Mouse (Mus musculus): ENCODE measurements at regions not wholly inside any gene's neighbourhood (a gene's known extent, or its start where the extent isn't known, plus 50 kb on each side); places are given as distances from the start of the nearest gene placed in this dataset.

DNA sequence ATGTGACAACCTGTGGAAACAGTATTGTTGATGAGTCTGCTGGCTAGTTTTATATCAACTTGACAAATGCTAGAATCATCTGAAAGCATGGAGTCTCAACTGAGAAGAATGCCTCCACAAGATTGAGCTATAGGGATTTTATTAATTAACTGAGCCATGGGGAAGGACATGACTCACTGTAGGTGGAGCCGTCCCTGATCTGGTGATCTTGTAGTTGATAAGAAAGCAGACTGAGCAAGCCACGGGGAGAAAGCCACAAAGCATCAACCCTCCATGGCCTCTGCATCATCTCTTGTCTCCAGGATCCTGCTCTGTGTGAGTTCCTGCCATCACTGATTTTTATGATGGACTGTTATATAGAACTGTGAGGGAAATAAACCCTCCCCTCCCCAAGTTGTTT, 213.4 kb downstream of the H2al1j start:
- Histone ChIP-seq H3K27ac (no peak overlapping the region), H3K9me3 (no peaks in the 10 kb centered on the region), H3K4me1 (no peaks in the 10 kb centered on the region), H3K4me2 (no peak overlapping the region), H3K27me3 (peaks cover 16% of the 10 kb centered on the region), H3K36me3 (replicated peaks) (no peaks in the 10 kb centered on the region), H3K9ac (no peak overlapping the region), H3K4me3 (replicated peaks) (no peak overlapping the region)
- no peak for ATAC-seq (ENCODE audit: low FRiP score)
- 82% methylated on average over 2 of the region's 2 CpGs for WGBS

- Histone ChIP-seq H3K9me3 (no peaks in the 10 kb centered on the region), H3K36me3 (replicated peaks) (no peaks in the 10 kb centered on the region), H3K4me3 (replicated peaks) (no peak overlapping the region), H3K9ac (no peak overlapping the region), H3K4me2 (peak overlapping the region; percentile 22; the same call in 1 of the 2 replicates), H3K27ac (no peak overlapping the region), H3K27me3 (peaks cover 38% of the 10 kb centered on the region), H3K4me1 (peaks cover 18% of the 10 kb centered on the region)
- WGBS, result 22% methylated on average over 12 of the region's 12 CpGs
- peak; percentile 78 for ATAC-seq (ENCODE audit: low FRiP score)
Measured at GRCm38 (mm10) chrX:11550164-11550851, 222.7 kb downstream of the H2al1j start.

GRCm38 (mm10) chrX:11552177-11552576, 224.6 kb downstream of the H2al1j start:
- 66% methylated on average over 5 of the region's 5 CpGs for WGBS

DNA sequence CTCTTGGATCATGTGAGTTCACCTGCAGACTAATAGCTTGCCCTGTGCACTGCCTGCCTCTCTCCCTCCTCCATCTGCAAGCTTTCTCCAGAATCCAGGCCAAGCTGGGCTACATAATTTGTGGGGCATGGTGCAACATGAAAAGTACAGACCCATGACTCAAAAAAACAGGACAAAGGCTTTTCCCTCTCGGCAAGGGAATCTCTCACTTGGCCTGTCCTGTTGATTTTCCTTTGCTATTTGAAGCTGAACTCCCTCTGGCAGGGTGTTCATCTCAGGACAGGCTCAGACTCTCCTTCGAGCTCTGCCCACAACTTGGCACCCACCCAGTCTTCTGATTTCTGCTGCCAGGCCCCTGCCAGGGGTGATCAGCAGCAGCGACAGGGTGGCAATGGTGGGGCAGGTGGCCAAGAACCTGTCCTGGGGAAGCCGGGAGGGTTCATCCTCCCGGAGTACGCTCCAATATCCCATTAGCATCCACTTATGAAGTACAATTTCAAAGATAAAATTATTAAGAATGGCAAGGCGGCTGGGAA, 227.5 kb downstream of the H2al1j start:
- no peak overlapping the region for H3K4me3 ChIP-seq (replicated peaks)
- no peaks in the 10 kb centered on the region for H3K36me3 ChIP-seq (replicated peaks)
- H3K4me1 ChIP-seq, result peaks cover 14% of the 10 kb centered on the region
- no peaks in the 10 kb centered on the region for H3K9me3 ChIP-seq
- 88% methylated on average over 7 of the region's 7 CpGs for WGBS
- ATAC-seq (ENCODE audit: low FRiP score), result no peak
- H3K4me2 ChIP-seq, result no peak overlapping the region
- H3K9ac ChIP-seq, result no peak overlapping the region
- peaks cover 31% of the 10 kb centered on the region for H3K27me3 ChIP-seq
- H3K27ac ChIP-seq, result no peak overlapping the region

More at GRCm38 (mm10) chrX:11552177-11552576, 224.6 kb downstream of the H2al1j start:
- Histone ChIP-seq H3K36me3 (replicated peaks) (no peaks in the 10 kb centered on the region), H3K4me2 (no peak overlapping the region), H3K9ac (no peak overlapping the region), H3K9me3 (no peaks in the 10 kb centered on the region), H3K4me3 (replicated peaks) (no peak overlapping the region), H3K27ac (no peak overlapping the region), H3K27me3 (peaks cover 41% of the 10 kb centered on the region), H3K4me1 (peaks cover 18% of the 10 kb centered on the region)
- ATAC-seq (ENCODE audit: low FRiP score), result no peak

GRCm38 (mm10) chrX:11558260-11558659, 230.6 kb downstream of the H2al1j start:
- ATAC-seq (ENCODE audit: low FRiP score), result no peak
- H3K4me1 ChIP-seq, result no peaks in the 10 kb centered on the region
- H3K4me2 ChIP-seq, result no peak overlapping the region
- H3K9ac ChIP-seq, result no peak overlapping the region
- no peaks in the 10 kb centered on the region for H3K9me3 ChIP-seq
- no peak overlapping the region for H3K4me3 ChIP-seq (replicated peaks)
- peaks cover 19% of the 10 kb centered on the region for H3K27me3 ChIP-seq
- WGBS, result 95% methylated on average over 2 of the region's 2 CpGs
- H3K27ac ChIP-seq, result no peak overlapping the region
- H3K36me3 ChIP-seq (replicated peaks), result no peaks in the 10 kb centered on the region

DNA sequence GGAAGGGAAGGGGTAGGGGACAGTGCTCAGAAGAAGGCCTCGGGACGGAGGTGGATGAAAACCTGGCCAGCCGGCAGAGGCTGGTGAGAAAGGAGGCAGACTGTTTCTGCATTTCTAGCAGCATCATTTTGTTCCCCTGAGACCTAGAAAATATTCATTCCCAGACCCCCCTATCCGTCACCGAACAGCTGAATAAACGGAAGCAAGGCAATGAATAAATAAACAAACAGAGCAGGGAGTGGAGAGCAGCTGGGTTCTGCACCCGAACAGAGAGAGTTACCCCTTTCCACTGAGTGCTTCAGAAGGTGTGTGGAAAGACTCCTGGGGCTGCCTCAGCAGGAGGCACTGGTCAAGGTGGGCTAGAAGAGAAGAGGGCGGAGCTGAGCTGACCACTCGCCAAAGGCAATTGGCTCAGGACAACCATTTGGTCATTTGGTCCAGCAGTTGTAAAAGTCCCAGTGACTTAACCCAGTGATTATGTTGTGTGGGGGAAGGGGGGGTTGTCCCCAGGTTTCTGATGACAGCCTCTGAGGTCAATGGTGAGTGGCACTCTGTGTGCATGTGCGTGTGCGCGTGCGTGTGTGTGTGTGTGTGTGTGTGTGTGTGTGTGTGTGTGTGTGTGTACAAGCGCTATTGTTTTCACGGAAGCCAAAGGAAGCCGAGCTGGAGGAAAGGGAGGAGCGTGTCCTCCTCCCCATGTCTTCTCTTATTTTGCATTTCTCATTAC, 233.1 kb downstream of the H2al1j start:
- Histone ChIP-seq H3K9me3 (no peaks in the 10 kb centered on the region), H3K27ac (no peak overlapping the region), H3K4me3 (replicated peaks) (no peak overlapping the region), H3K27me3 (0 out of 2 replicates have a peak, but pooled peaks cover 11% of the 10 kb centered on the region), H3K4me2 (no peak overlapping the region), H3K9ac (no peak overlapping the region), H3K4me1 (no peaks in the 10 kb centered on the region), H3K36me3 (replicated peaks) (no peaks in the 10 kb centered on the region)
- no peak for ATAC-seq (ENCODE audit: low FRiP score)
- 55% methylated on average over 15 of the region's 17 CpGs for WGBS

- no peak overlapping the region for H3K9ac ChIP-seq
Measured at GRCm38 (mm10) chrX:11565888-11566287, 238.3 kb downstream of the H2al1j start.

DNA sequence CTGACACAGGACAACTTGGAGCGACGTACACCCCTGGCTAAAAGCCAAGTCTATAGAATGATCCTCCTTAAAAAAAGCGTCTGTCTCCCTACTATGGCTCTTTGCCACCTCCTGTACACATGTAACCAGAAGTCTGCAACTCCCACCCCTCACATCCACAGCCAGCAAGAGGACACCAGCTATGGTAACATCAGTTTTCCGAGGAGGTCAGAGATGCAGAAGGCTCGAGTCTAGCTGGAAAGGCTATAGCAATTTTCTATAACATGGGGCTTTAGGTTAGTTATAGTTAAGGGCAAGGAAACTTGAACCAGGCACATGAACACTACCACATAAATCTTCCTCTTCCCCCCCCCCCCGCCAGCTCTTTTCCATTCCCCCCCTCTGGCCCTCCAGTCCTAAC, 240.2 kb downstream of the H2al1j start:
- H3K9ac ChIP-seq, result no peak overlapping the region
- H3K4me2 ChIP-seq, result no peak overlapping the region
- no peak for ATAC-seq (ENCODE audit: low FRiP score)
- 72% methylated on average over 6 of the region's 6 CpGs for WGBS
- H3K4me3 ChIP-seq (replicated peaks), result no peak overlapping the region
- no peaks in the 10 kb centered on the region for H3K36me3 ChIP-seq (replicated peaks)
- H3K4me1 ChIP-seq, result no peaks in the 10 kb centered on the region
- no peaks in the 10 kb centered on the region for H3K9me3 ChIP-seq
- peaks cover 3% of the 10 kb centered on the region; the same call in 1 of the 2 replicates for H3K27me3 ChIP-seq
- no peak overlapping the region for H3K27ac ChIP-seq

More at GRCm38 (mm10) chrX:11565888-11566287, 238.3 kb downstream of the H2al1j start:
- Histone ChIP-seq H3K36me3 (replicated peaks) (no peaks in the 10 kb centered on the region), H3K27me3 (peaks cover 3% of the 10 kb centered on the region; the same call in 1 of the 2 replicates), H3K9me3 (no peaks in the 10 kb centered on the region), H3K4me1 (no peaks in the 10 kb centered on the region), H3K4me3 (replicated peaks) (no peak overlapping the region), H3K27ac (no peak overlapping the region), H3K4me2 (no peak overlapping the region)
- no peak for ATAC-seq (ENCODE audit: low FRiP score)
- 75% methylated on average over 2 of the region's 2 CpGs for WGBS

DNA sequence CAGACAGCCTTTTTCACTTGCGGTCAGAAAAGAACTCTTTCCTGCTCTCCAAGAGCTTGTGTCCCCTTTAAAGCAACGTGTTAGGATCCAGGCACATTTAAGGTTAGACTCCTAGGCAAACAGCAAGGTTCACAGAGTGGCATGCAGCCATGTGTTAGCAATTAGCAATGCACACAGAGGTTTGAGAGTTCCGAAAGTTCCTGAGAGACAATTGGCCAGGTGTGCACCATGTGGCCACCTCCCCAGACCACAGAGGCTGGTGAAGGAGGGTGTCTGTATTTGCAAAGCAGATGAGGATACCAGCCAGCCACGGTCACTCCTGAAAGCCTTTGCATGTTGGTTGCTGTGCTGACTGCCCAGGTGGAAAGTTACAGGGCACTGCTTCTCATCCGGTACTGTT, 240.6 kb downstream of the H2al1j start:
- H3K9me3 ChIP-seq, result no peaks in the 10 kb centered on the region
- H3K27ac ChIP-seq, result no peak overlapping the region
- WGBS, result 83% methylated on average over 5 of the region's 5 CpGs
- no peaks in the 10 kb centered on the region for H3K4me1 ChIP-seq
- H3K9ac ChIP-seq, result no peak overlapping the region
- H3K27me3 ChIP-seq, result peaks cover 3% of the 10 kb centered on the region; the same call in 1 of the 2 replicates
- H3K4me3 ChIP-seq (replicated peaks), result no peak overlapping the region
- H3K4me2 ChIP-seq, result no peak overlapping the region
- H3K36me3 ChIP-seq (replicated peaks), result no peaks in the 10 kb centered on the region
- ATAC-seq (ENCODE audit: low FRiP score), result no peak

DNA sequence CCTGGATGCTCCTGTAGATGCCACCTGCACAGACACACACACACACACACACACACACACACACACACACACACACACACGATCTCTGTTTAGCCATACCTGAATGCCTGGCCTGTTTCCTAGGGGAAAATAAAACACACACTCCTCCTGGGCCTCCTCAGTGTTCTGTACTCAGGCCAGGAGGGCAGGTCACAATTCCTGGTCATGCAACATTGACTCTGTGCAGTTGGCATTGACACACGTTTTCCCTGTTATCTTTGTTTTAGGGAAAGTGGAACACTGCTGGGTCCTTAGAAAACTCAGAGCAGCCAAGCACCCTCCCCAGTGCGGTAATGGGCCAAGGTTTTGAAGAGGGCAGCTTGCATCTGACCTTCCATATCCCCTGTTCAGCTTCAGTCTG, 246.7 kb downstream of the H2al1j start:
- ATAC-seq (ENCODE audit: low FRiP score), result no peak
- H3K4me3 ChIP-seq (replicated peaks), result no peak overlapping the region
- 85% methylated on average over 3 of the region's 3 CpGs for WGBS
- H3K36me3 ChIP-seq (replicated peaks), result no peaks in the 10 kb centered on the region
- no peaks in the 10 kb centered on the region for H3K9me3 ChIP-seq
- H3K4me1 ChIP-seq, result no peaks in the 10 kb centered on the region
- H3K27ac ChIP-seq, result no peak overlapping the region
- 0 out of 2 replicates have a peak, but pooled peaks cover 3% of the 10 kb centered on the region for H3K27me3 ChIP-seq
- H3K9ac ChIP-seq, result no peak overlapping the region
- no peak overlapping the region for H3K4me2 ChIP-seq

DNA sequence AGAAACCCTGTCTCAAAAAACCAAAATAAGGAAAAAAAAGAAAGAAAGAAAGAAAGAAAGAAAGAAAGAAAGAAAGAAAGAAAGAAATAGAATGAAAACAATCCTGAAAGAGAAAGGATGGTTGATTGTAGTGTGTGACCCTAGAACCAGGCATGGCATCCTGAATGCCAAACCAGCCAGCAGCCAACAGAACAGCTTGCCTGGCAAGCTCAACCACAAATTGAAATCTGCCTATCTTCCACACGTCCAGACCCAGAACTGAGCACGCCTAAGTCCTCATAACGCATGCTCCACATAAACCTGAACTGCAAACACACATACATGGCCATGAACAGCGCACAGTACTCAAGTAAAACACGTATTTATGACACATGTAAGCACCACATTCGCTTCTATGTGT, 247.9 kb downstream of the H2al1j start:
- no peak for ATAC-seq (ENCODE audit: low FRiP score)
- 92% methylated on average over 6 of the region's 6 CpGs for WGBS
- H3K4me2 ChIP-seq, result no peak overlapping the region
- no peak overlapping the region for H3K4me3 ChIP-seq (replicated peaks)
- no peak overlapping the region for H3K9ac ChIP-seq
- H3K27ac ChIP-seq, result no peak overlapping the region
- H3K9me3 ChIP-seq, result no peaks in the 10 kb centered on the region
- 0 out of 2 replicates have a peak, but pooled peaks cover 3% of the 10 kb centered on the region for H3K27me3 ChIP-seq
- no peaks in the 10 kb centered on the region for H3K4me1 ChIP-seq
- no peaks in the 10 kb centered on the region for H3K36me3 ChIP-seq (replicated peaks)

- no peak overlapping the region for H3K27ac ChIP-seq
- no peaks in the 10 kb centered on the region for H3K4me1 ChIP-seq
- no peak overlapping the region for H3K4me2 ChIP-seq
- H3K9ac ChIP-seq, result no peak overlapping the region
- ATAC-seq (ENCODE audit: low FRiP score), result no peak
- H3K27me3 ChIP-seq, result 0 out of 2 replicates have a peak, but pooled peaks cover 6% of the 10 kb centered on the region
- WGBS, result 74% methylated on average over 8 of the region's 8 CpGs
- no peak overlapping the region for H3K4me3 ChIP-seq (replicated peaks)
- no peaks in the 10 kb centered on the region for H3K36me3 ChIP-seq (replicated peaks)
- no peaks in the 10 kb centered on the region for H3K9me3 ChIP-seq
Measured at GRCm38 (mm10) chrX:11576287-11576686, 248.7 kb downstream of the H2al1j start.

Data from forebrain, embryonic 12.5 days (tissue).